Mouse (Mus musculus): Measurements from ENCODE around the gene Gm47995.
"Not testable (repeated sequence)": the region's sequence is repeated elsewhere in the genome, so short reads cannot be mapped to it uniquely, and the experiment has no call there.

The Gm47995 gene

GRCm38 (mm10) chr1:151186879-151187424, 11.3 kb upstream of the Gm47995 start:
- not testable (repeated sequence) for DNase-seq (ENCODE audit: low spot score)

- no peak for DNase-seq (ENCODE audit: low spot score)
Measured at GRCm38 (mm10) chr1:151188469-151188868, 9.8 kb upstream of the Gm47995 start.

GRCm38 (mm10) chr1:151192075-151192474, 6.2 kb upstream of the Gm47995 start, which contains the start of gene Gm8947:
Gm8947 (plus strand) TSS chr1:151192376.
- DNase-seq (ENCODE audit: low spot score) = not testable (repeated sequence)

GRCm38 (mm10) chr1:151192739-151193138, 5.5 kb upstream of the Gm47995 start:
- not testable (repeated sequence) for DNase-seq (ENCODE audit: low spot score)

- DNase-seq (ENCODE audit: low spot score) = not testable (repeated sequence)
Measured at GRCm38 (mm10) chr1:151195986-151196385, 2.3 kb upstream of the Gm47995 start.

GRCm38 (mm10) chr1:151196690-151197089, 1.6 kb upstream of the Gm47995 start:
- DNase-seq (ENCODE audit: low spot score) = not testable (repeated sequence)

DNA sequence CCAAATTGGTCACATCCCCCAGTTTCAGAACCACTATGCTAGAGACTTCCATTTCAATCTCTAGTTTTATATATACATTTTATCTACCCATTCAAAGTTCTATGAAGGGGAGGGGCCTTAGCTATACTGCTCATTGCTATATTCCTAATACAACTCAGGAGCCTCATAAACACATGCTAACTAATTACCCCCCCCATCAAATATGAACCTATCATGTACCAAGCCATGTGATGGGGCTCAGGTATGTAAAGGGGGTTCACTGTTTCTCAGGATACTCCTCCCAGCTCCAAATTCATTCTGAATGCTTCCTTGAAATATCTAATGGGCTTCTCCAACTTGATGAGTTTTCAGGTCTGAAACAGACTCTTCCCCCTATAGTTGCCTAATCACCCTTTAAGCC, 2.4 kb downstream of the Gm47995 start:
- DNase-seq (ENCODE audit: low spot score) = not testable (repeated sequence)

DNA sequence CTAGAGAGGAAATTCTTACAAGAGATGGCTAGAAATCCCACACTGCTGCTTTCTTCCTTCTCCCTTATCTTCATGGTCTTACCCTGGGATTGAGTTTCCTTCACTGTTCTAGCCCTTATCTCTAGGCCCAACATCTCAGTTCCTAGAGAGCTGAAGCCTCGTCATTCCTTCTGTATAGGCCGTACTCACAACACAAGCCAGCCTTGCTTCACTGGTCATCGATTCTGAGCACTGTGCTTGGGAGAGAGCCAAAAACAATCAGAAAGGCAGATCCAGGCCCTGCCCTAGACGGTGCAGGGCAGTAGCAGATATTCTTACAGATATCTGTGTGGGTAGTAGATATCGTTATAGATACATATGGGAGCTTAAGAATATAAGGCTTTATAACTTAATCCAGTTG, 4.5 kb downstream of the Gm47995 start:
- not testable (repeated sequence) for DNase-seq (ENCODE audit: low spot score)

- not testable (repeated sequence) for DNase-seq (ENCODE audit: low spot score)
Measured at GRCm38 (mm10) chr1:151203818-151204217, 5.6 kb downstream of the Gm47995 start, which contains the start of gene 3110040M04Rik. 3110040M04Rik (plus strand) TSS chr1:151204121.

- not testable (repeated sequence) for DNase-seq (ENCODE audit: low spot score)
Measured at GRCm38 (mm10) chr1:151208493-151208892, 10.2 kb downstream of the Gm47995 start.

DNA sequence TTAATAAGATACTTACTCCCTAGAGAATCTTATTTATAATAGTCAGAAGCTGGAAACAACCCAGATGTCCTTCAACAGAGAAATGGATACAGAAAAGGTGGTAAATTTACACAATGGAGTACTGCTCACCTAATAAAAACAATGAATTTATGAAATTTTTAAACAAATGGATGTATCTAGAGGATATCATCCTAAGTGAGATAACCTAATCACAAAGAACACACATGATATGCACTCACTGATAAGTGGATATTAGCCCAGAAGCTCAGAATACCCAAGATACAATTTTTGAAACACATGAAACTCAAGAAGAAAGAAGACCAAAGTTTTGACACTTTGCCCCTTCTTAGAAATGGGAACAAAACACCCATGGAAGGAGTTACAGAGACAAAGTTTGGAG, 10.7 kb downstream of the Gm47995 start:
- DNase-seq (ENCODE audit: low spot score) = not testable (repeated sequence)

DNA sequence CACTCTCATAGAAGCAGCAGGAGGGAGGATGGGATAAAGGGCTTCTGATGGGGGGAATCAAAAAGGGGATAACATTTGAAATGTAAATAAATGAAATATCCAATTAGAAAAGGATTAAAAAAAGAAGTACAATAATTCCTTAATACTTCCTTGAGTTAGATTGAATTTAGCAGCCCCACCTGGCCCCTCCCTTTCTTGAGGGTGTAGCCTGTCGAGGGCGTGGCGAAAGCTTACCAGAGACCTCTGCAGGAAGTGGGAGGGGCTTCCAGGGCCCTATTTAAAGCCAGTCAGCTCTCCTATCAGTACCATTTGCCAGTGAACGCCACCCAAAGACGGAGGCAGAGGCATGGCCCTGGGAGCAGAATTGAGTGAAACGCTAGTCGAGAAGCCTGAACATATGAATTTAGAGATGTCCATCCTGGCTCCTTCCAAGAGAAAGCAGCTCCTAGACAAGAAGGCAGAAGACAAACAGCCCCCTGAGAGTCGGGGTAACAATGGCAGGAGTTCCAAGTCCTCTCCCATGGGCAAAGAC, 11.6 kb downstream of the Gm47995 start, which contains the start of gene Gm47996:
Gene Gm47996, plus strand, starts transcription at position 308 of the 532 bp plus-strand sequence.
- DNase-seq (ENCODE audit: low spot score) = not testable (repeated sequence)

DNA sequence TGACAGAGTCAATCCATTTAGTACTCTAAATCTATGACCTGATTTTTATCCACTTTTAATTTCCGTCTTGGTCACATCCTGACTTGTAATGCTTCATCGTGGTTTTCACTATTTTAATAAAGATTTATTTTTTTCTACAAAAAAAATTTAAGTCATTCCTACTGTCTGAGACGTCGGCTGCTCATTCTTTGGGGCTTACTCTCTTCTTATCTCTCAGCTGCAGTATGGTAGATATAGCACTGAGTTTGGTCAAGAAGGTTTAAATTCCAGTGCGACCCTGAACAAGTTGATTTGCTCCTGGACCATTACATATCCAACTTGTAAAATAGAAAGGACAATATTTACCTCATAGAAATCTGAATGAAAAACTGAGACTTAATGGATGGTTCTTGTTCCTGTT, 13.4 kb downstream of the Gm47995 start:
- not testable (repeated sequence) for DNase-seq (ENCODE audit: low spot score)

DNA sequence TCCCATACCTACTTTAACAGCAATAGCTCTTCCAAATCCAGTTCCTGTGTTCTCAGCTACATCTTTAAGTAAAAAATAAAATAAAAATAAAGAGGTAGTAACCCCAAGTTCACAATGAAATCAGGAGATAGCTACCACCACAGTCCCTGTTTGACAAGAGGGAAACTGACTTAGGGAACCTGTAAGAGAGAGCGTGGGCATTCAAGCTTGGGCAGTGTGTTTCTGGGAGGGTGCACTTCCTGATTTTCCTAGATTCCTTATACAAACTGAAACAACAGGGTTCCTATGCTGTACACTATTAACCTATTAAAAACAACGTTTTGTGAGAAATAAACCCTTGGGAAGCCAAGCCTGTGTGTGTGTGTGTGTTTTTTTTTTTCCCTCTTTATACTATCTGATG, 16.6 kb downstream of the Gm47995 start:
- DNase-seq (ENCODE audit: low spot score) = no peak

GRCm38 (mm10) chr1:151215985-151216384, 17.7 kb downstream of the Gm47995 start:
- no peak for DNase-seq (ENCODE audit: low spot score)

DNA sequence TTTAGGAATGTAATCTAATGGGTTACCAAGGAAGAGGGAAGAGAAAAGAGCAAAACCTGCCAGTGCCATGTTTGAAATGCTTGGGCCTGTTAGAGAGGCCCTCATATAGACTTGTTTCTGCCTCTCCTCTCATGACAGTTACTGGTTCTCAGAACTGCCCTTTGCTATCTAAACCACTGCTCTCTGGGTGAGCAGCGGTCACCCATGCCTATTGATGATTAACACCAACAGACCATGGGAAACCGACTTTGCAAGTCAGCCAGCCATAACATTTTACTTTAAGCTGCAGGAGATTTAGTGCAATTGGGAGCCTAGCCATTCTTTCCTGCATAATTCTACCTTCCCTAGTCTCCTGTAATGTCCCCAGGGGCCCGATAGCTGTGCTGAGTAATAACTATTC, 18.2 kb downstream of the Gm47995 start:
- no peak for DNase-seq (ENCODE audit: low spot score)

- no peak for DNase-seq (ENCODE audit: low spot score)
Measured at GRCm38 (mm10) chr1:151219045-151219444, 20.8 kb downstream of the Gm47995 start.

- no peak for DNase-seq (ENCODE audit: low spot score)
Measured at GRCm38 (mm10) chr1:151220098-151220497, 21.9 kb downstream of the Gm47995 start.

DNA sequence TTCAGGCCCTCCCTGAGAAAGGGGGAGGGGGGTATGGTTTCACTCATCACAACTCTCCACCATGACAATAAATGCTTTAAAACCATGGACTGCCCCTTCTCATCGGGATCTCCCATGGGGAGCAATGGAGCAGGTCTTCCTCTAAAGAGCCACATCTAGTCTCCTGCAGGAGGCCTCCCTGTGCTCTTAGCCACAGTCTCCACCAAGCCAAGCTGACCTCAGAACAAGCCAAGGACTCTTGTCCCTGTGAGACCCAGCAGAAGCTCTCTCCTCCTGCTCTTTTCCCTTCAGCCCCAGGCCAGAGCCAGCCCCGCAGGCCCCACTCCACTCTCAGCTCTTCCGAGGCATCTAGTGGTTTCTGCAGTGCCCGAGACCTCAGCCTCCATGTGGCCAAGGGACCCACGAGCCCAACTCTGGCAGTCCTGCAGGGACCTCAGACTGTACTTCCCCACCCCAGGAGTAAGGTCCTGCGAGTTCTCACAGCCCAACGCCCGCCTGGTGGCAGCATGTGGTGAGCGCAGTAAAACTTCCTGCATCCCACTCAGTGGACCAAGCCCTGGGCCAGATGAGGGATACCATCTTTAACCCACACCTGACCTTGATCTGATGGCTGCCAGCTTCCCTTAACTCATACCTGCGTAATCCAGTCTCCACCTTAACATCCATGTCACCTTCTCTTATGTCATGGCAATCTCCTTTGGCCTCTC, 24.5 kb downstream of the Gm47995 start:
- DNase-seq (ENCODE audit: low spot score) = no peak

DNA sequence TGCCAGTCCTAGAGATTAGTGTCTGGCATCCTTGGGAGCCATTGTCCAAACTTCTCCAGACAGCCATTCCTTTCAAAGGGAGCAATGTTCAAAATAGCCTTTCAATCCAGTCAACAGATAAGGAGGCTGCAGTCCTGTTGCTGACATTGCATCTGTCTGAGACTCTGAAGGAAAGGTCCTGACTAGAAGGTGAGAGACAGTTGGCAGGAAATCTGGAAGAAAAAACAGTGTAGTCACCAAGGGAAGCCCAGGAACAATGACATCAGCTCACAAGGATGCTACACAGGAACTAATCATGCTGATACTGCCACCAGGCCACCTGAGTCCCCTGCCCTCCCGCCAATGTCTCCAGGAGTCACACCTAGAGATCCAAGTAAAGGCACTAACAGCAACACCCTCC, 25.1 kb downstream of the Gm47995 start:
- DNase-seq (ENCODE audit: low spot score) = no peak

GRCm38 (mm10) chr1:151224536-151224935, 26.3 kb downstream of the Gm47995 start:
- DNase-seq (ENCODE audit: low spot score) = no peak

GRCm38 (mm10) chr1:151227506-151227905, 29.3 kb downstream of the Gm47995 start:
- DNase-seq (ENCODE audit: low spot score) = no peak

GRCm38 (mm10) chr1:151228320-151228989, 30.2 kb downstream of the Gm47995 start:
- DNase-seq (ENCODE audit: low spot score) = no peak

Measured in urinary bladder, postnatal 14 days (tissue).